10 mouse cellular contexts compared by ENCODE assay signal in the genomic region with DNA sequence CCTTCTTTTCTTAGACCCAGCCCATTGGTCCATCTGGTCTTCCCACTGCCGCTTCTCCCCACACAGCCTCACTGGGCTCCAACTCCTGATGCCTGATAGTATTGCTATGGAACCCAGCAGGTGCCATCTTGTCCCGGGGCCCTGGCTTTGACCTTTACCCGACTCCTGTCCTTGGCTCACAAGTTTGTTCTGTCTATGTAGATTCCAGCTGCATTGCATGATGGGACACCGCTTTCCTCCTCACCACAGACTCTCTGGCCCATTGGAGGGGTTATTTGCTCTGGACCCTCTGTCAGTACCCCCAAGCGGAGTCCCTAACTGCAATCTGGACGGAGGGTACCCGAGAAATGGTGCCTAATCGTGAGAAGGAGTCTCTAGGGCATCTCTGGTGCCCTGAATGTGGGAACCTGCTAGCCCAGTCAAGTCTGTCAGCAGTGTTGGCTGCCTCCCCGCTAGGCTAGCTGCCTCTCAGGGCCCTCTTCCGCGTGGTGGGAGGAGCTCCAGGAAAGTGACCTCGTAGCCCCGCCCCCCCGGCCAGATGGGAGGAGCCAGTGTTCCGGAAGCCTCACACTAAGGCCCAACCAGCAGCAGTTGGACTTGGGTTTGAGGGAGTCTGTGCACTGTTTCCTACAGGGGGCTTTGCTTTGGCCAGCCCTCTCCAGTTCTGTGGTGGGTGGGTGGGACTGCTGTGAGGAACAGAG. TPM values are rescaled to one million over a fixed set of nuclear protein-coding genes. Genes with fewer than 3 reads are reported as not detected.
DNase-seq lines count a peak whose midpoint lies in the region; ATAC-seq lines count a peak whose summit lies in the region.
"Had no signal": no experiment of that assay in that cellular context is flagged by ENCODE, and none has a peak within 500 bp of the region (broad histone marks: within the 10 kb centered on the region; RNA-seq: fewer than 3 reads in every experiment).

No protein-coding gene starts in this region.

- peaks cover 88% of the 10 kb centered on the region for H3K27me3 ChIP-seq in hindbrain, embryonic 10.5 days (ENCODE audit: insufficient read depth, poor library complexity, severe bottlenecking)
- peaks cover 38% of the 10 kb centered on the region for H3K27me3 ChIP-seq in hindbrain, embryonic 11.5 days (ENCODE audit: control insufficient read depth, insufficient read depth, low read length)

- ATAC-seq in hindbrain, embryonic 11.5 days (ENCODE audit: low FRiP score), result no peak
- peak; percentile 59; the same call in 1 of the 2 replicates for ATAC-seq in erythroblast, adult 5-6 weeks (replicated peaks; ENCODE audit: low FRiP score, poor library complexity, severe bottlenecking)
- peak; percentile 23; the same call in 1 of the 2 replicates for ATAC-seq in megakaryocyte, adult 5-6 weeks (ENCODE audit: poor library complexity, severe bottlenecking)

- H3K36me3 ChIP-seq in hindbrain, embryonic 10.5 days, result peaks cover 5% of the 10 kb centered on the region
- H3K36me3 ChIP-seq in hindbrain, embryonic 11.5 days (ENCODE audit: control insufficient read depth, insufficient read depth, low read length), result no peaks in the 10 kb centered on the region

- no peak overlapping the region for H3K4me2 ChIP-seq in hindbrain, embryonic 11.5 days (replicated peaks; ENCODE audit: low read depth, low read length)

- H3K4me3 ChIP-seq in hindbrain, embryonic 10.5 days, result no peak overlapping the region
- H3K4me3 ChIP-seq in hindbrain, embryonic 11.5 days (ENCODE audit: low read depth, low read length), result no peak overlapping the region

- intact Hi-C loops in left cerebral cortex, postnatal 4 days (cut with DNase I), result no loop called here

- WGBS in hindbrain, embryonic 10.5 days, result 32% methylated on average over 15 of the region's 15 CpGs
- 35% methylated on average over 15 of the region's 15 CpGs for WGBS in hindbrain, embryonic 11.5 days

- H3K4me1 ChIP-seq in hindbrain, embryonic 10.5 days (replicated peaks), result peaks cover 43% of the 10 kb centered on the region
- peaks cover 9% of the 10 kb centered on the region for H3K4me1 ChIP-seq in hindbrain, embryonic 11.5 days (replicated peaks; ENCODE audit: control insufficient read depth, insufficient read depth, low read length)

- no peak overlapping the region for H3K27ac ChIP-seq in hindbrain, embryonic 10.5 days
- H3K27ac ChIP-seq in hindbrain, embryonic 11.5 days (ENCODE audit: low read depth, low read length), result no peak overlapping the region

- H3K9ac ChIP-seq in hindbrain, embryonic 11.5 days (ENCODE audit: low read depth, low read length), result no peak overlapping the region

- DNase-seq in hindbrain, embryonic 10.5 days (ENCODE audit: low spot score), result peak; percentile 51
- no peak for DNase-seq in hindbrain, embryonic 11.5 days (ENCODE audit: low spot score)
- DNase-seq in testis, postnatal 10 days (ENCODE audit: low spot score), result peak; percentile 71
- DNase-seq in left cerebral cortex, postnatal 4 days, result no peak
- no peak for DNase-seq in cerebellum, adult 18-20 months
- no peak for DNase-seq in adipocyte (ENCODE audit: low spot score)
- DNase-seq: layer of hippocampus, adult 9-11 months had no signal

- no peaks in the 10 kb centered on the region for H3K9me3 ChIP-seq in hindbrain, embryonic 10.5 days
- no peaks in the 10 kb centered on the region for H3K9me3 ChIP-seq in hindbrain, embryonic 11.5 days (ENCODE audit: control insufficient read depth, low read length)

RNA-seq across cellular contexts. Expression of a gene that starts 2.3 kb away (rescaled TPM):
- 0.09 and 0.10 TPM in 2 replicates for polyA plus RNA-seq in hindbrain, embryonic 10.5 days (2016; fragmentation: Nextera tagmentation; extraction: Ambion mirVana)
- 0.14 and 0.28 TPM in 2 replicates for polyA plus RNA-seq in hindbrain, embryonic 11.5 days (2014; fragmentation: Nextera tagmentation; extraction: Ambion mirVana)
- not detected in 2 replicates for total RNA-seq in erythroblast, adult 5-6 weeks (2015; ENCODE audit: low replicate concordance)
- 0.09 TPM in 1 of 2 replicates, not detected in the other for total RNA-seq in erythroblast, adult 5-6 weeks (2017; ENCODE audit: low replicate concordance)
- not detected in 2 replicates for total RNA-seq in megakaryocyte, adult 5-6 weeks (2015)
- 0.07 and 0.16 TPM in 2 replicates for total RNA-seq in megakaryocyte, adult 5-6 weeks (2017)
- total RNA-seq in left cerebral cortex, postnatal 4 days (2021), result 100 to 1,000 TPM; 185 to 191 TPM

RNA-seq across cellular contexts. Expression of a gene that starts 15.2 kb away (rescaled TPM):
- 276 and 327 TPM in 2 replicates for polyA plus RNA-seq in hindbrain, embryonic 10.5 days (2016; fragmentation: Nextera tagmentation; extraction: Ambion mirVana)
- 304 and 330 TPM in 2 replicates for polyA plus RNA-seq in hindbrain, embryonic 11.5 days (2014; fragmentation: Nextera tagmentation; extraction: Ambion mirVana)
- 338 and 340 TPM in 2 replicates for total RNA-seq in erythroblast, adult 5-6 weeks (2015; ENCODE audit: low replicate concordance)
- 322 and 331 TPM in 2 replicates for total RNA-seq in erythroblast, adult 5-6 weeks (2017; ENCODE audit: low replicate concordance)
- total RNA-seq in megakaryocyte, adult 5-6 weeks (2015), result 968 and 1,019 TPM in 2 replicates
- total RNA-seq in megakaryocyte, adult 5-6 weeks (2017), result 2,015 and 2,172 TPM in 2 replicates
- total RNA-seq in left cerebral cortex, postnatal 4 days (2021), result 100 to 1,000 TPM; 335 to 363 TPM

RNA-seq across cellular contexts. Expression of a gene that starts 21.9 kb away (rescaled TPM):
- 3.0 and 3.3 TPM in 2 replicates for polyA plus RNA-seq in hindbrain, embryonic 10.5 days (2016; fragmentation: Nextera tagmentation; extraction: Ambion mirVana)
- polyA plus RNA-seq in hindbrain, embryonic 11.5 days (2014; fragmentation: Nextera tagmentation; extraction: Ambion mirVana), result 1.5 and 1.6 TPM in 2 replicates
- total RNA-seq in erythroblast, adult 5-6 weeks (2015; ENCODE audit: low replicate concordance), result 0.19 TPM in 1 of 2 replicates, not detected in the other
- total RNA-seq in erythroblast, adult 5-6 weeks (2017; ENCODE audit: low replicate concordance), result not detected in 2 replicates
- total RNA-seq in megakaryocyte, adult 5-6 weeks (2015), result not detected in 2 replicates
- total RNA-seq in megakaryocyte, adult 5-6 weeks (2017), result not detected in 2 replicates
- 1 to 10 TPM; 3.0 to 3.8 TPM for total RNA-seq in left cerebral cortex, postnatal 4 days (2021)

RNA-seq across cellular contexts. Expression of a gene that starts 43.7 kb away (rescaled TPM):
- 22.3 and 29.1 TPM in 2 replicates for polyA plus RNA-seq in hindbrain, embryonic 10.5 days (2016; fragmentation: Nextera tagmentation; extraction: Ambion mirVana)
- polyA plus RNA-seq in hindbrain, embryonic 11.5 days (2014; fragmentation: Nextera tagmentation; extraction: Ambion mirVana), result 17.4 and 20.6 TPM in 2 replicates
- total RNA-seq in erythroblast, adult 5-6 weeks (2015; ENCODE audit: low replicate concordance), result 3.7 and 6.5 TPM in 2 replicates
- total RNA-seq in erythroblast, adult 5-6 weeks (2017; ENCODE audit: low replicate concordance), result 4.6 and 5.8 TPM in 2 replicates
- total RNA-seq in megakaryocyte, adult 5-6 weeks (2015), result 8.7 and 9.3 TPM in 2 replicates
- 9.7 and 11.9 TPM in 2 replicates for total RNA-seq in megakaryocyte, adult 5-6 weeks (2017)
- 10 to 100 TPM; 22.8 to 23.4 TPM for total RNA-seq in left cerebral cortex, postnatal 4 days (2021)

RNA-seq across cellular contexts. Expression of a gene that starts 49.3 kb away (rescaled TPM):
- 9.2 and 17.3 TPM in 2 replicates for polyA plus RNA-seq in hindbrain, embryonic 10.5 days (2016; fragmentation: Nextera tagmentation; extraction: Ambion mirVana)
- 2.9 and 3.5 TPM in 2 replicates for polyA plus RNA-seq in hindbrain, embryonic 11.5 days (2014; fragmentation: Nextera tagmentation; extraction: Ambion mirVana)
- not detected in 2 replicates for total RNA-seq in erythroblast, adult 5-6 weeks (2015; ENCODE audit: low replicate concordance)
- total RNA-seq in erythroblast, adult 5-6 weeks (2017; ENCODE audit: low replicate concordance), result not detected in 2 replicates
- total RNA-seq in megakaryocyte, adult 5-6 weeks (2015), result not detected in 2 replicates
- total RNA-seq in megakaryocyte, adult 5-6 weeks (2017), result not detected in 2 replicates
- under 1 TPM in 1 of 2 experiments, not detected in 1; 0.20 TPM for total RNA-seq in left cerebral cortex, postnatal 4 days (2021)
- polyA plus RNA-seq: gonadal fat pad, adult 2 months had no signal

Comparison
In these comparisons a context has a peak if more than half of its experiments do, and no peak if none do; other contexts are left out.
1. DNase-seq: peak in hindbrain, embryonic 10.5 days (single experiment) and testis, postnatal 10 days (single experiment); none in hindbrain, embryonic 11.5 days (single experiment), left cerebral cortex, postnatal 4 days (single experiment), cerebellum, adult 18-20 months (0 of 2) and adipocyte (single experiment).
2. RNA of a gene that starts 2.3 kb away (total RNA-seq): 185 to 191 TPM in left cerebral cortex, postnatal 4 days; 0.09 TPM in erythroblast, adult 5-6 weeks and 0.07 to 0.16 TPM in megakaryocyte, adult 5-6 weeks; every median in the first group is over 100 times any median in the second.